Mouse (Mus musculus) kidney, postnatal 0 days (tissue): ENCODE measurements around the gene Rnf135. TPM values are rescaled to one million over a fixed set of nuclear protein-coding genes. Genes with fewer than 3 reads are reported as not detected.

Source experiments
- ATAC-seq: fragments of 200-750 bp; cut with Nextera tagmentation; replicated peaks from 2 replicates; pipeline ENCODE4 v1.8.0; 2017; ENCODE audit warnings: low read depth, moderate number of reproducible peaks, moderate TSS enrichment, moderate library complexity; ENCODE audit not compliant: low FRiP score
- DNase-seq: peaks from one replicate; pipeline ENCODE4 v3.0.0-alpha.2; 2016; ENCODE audit warnings: low spot score
- H3K27ac ChIP-seq: fragments of 300-500 bp; sonication (generic); 2 replicates; pipeline ENCODE4 v1.5.1; 2014; ENCODE audit warnings: mild to moderate bottlenecking
- H3K27me3 ChIP-seq: fragments of 300-500 bp; sonication (generic); 2 replicates; pipeline ENCODE4 v1.6.1; 2014; ENCODE audit warnings: low read length, mixed read lengths; ENCODE audit not compliant: insufficient read depth
- H3K36me3 ChIP-seq: fragments of 300-500 bp; sonication (generic); 2 replicates; pipeline ENCODE4 v1.6.1; 2014; ENCODE audit warnings: low read length, mixed read lengths; ENCODE audit not compliant: insufficient read depth
- H3K4me1 ChIP-seq: fragments of 300-500 bp; sonication (generic); replicated peaks from 2 replicates; pipeline ENCODE4 v1.6.1; 2014; ENCODE audit warnings: antibody characterized with exemption, low read length, mixed read lengths; ENCODE audit not compliant: insufficient read depth
- H3K4me2 ChIP-seq: fragments of 300-500 bp; sonication (generic); 2 replicates; pipeline ENCODE4 v1.6.1; 2014; ENCODE audit warnings: mild to moderate bottlenecking, low read length, moderate library complexity, mixed read lengths
- H3K4me3 ChIP-seq: fragments of 300-500 bp; sonication (generic); replicated peaks from 2 replicates; pipeline ENCODE4 v1.5.1; 2014; ENCODE audit warnings: low read depth, low read length
- H3K9ac ChIP-seq: fragments of 300-500 bp; sonication (generic); 2 replicates; pipeline ENCODE4 v1.6.1; 2014; ENCODE audit warnings: low read depth, low read length
- H3K9me3 ChIP-seq: fragments of 300-500 bp; sonication (generic); replicated peaks from 2 replicates; pipeline ENCODE4 v1.6.1; 2016; ENCODE audit warnings: low read length, inconsistent platforms, mixed read lengths
- CTCF ChIP-seq: IDR thresholded peaks from 2 replicates; pipeline ENCODE4 v1.5.1; 2016; ENCODE audit warnings: antibody characterized with exemption, low read depth, mild to moderate bottlenecking, moderate library complexity
- WGBS: fragments of 180-500 bp; shearing (Covaris S2); extraction: QIAGEN DNeasy Blood & Tissue Kit; methylation state at CpG from one replicate; pipeline ENCODE4 v1.1.7; 2014; 5-methylcytosine and 5-hydroxymethylcytosine counted together
- polyA plus RNA-seq: library from polyadenylated mRNA; unstranded; fragments of >200 nt; fragmentation: Nextera tagmentation; extraction: Ambion mirVana; gene quantifications from 2 replicates; pipeline ENCODE4 v1.2.1, GENCODE M21; 2015

The Rnf135 gene
- polyA plus RNA-seq, 1 experiment from 2014 or later = 12.9 TPM

DNA sequence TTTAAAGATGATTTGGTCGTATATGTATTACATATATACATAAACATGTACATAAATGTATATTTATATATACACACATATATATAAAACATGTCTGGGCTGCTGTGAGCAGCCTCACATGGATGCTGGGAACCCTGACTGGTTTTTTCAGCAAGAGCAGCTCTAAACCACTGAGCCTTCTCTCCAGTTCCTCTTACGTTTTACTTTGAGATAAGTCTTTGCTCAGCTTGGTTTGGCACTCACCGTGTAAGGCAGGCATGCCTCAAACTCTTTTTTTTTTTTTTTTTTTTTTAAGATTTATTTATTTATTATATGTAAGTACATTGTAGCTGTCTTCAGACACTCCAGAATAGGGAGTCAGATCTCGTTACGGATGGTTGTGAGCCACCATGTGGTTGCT is 33.1 kb upstream of the Rnf135 start:
- TF ChIP-seq CTCF = no peak

DNA sequence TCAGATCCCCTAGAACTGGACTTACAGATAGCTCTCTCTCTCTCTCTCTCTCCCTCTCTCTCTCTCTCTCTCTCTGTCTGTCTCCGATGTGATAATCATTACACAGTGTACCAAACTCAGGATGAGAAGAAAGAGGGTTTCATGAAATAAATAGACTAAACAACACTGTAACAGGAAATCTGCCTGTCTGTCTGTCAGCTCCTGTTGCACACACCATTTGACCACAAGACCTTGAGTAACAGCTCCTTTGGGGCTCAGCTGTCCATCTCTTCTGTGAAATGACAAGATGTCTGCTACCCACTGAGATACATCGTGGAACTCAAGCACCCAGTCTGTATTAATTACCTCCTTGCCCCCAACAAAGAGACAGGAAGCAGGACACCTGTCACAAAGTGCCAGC is 32.1 kb upstream of the Rnf135 start:
- no peaks in the 10 kb centered on the region for H3K36me3 ChIP-seq
- H3K4me2 ChIP-seq = no peak overlapping the region
- DNase-seq (no peak), ATAC-seq (no peak)
- no peak overlapping the region for H3K4me3 ChIP-seq
- no peak for TF ChIP-seq CTCF
- H3K9ac ChIP-seq = no peak overlapping the region
- H3K27me3 ChIP-seq = no peaks in the 10 kb centered on the region
- WGBS = 63% methylated on average over 2 of the region's 2 CpGs
- no peak overlapping the region for H3K27ac ChIP-seq
- 0 out of 2 replicates have a peak, but pooled peaks cover 12% of the 10 kb centered on the region for H3K4me1 ChIP-seq
- H3K9me3 ChIP-seq = no peaks in the 10 kb centered on the region

More for the DNA sequence above, 33.1 kb upstream of the Rnf135 start:
- Histone ChIP-seq H3K4me1 (0 out of 2 replicates have a peak, but pooled peaks cover 12% of the 10 kb centered on the region), H3K4me2 (no peak overlapping the region), H3K9ac (no peak overlapping the region), H3K4me3 (no peak overlapping the region), H3K36me3 (no peaks in the 10 kb centered on the region), H3K27ac (no peak overlapping the region), H3K9me3 (no peaks in the 10 kb centered on the region), H3K27me3 (no peaks in the 10 kb centered on the region)
- DNase-seq (no peak), ATAC-seq (no peak)
- WGBS = 72% methylated on average over 5 of the region's 5 CpGs

DNA sequence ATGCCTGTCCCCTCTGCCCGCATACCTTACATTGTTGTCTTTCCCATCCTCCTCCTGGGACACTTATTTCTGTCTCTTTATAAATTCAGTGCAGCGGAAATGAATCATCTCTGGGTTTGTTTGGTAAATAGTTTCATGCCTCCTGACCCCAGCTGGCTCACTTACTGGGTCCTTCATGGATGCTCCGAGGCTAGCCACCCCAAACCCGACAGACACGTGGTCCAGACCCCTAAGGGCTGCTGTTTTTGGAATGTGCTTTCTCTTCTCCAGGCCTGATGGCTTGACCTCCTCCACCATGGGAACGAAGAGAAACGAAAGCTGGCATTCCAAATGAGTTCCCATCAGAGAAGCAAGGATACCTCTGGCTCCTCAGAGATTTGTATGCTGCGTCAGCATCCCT is 31.3 kb upstream of the Rnf135 start:
- H3K27me3 ChIP-seq = no peaks in the 10 kb centered on the region
- 0 out of 2 replicates have a peak, but pooled peaks cover 12% of the 10 kb centered on the region for H3K4me1 ChIP-seq
- no peak overlapping the region for H3K9ac ChIP-seq
- no peaks in the 10 kb centered on the region for H3K36me3 ChIP-seq
- no peak for TF ChIP-seq CTCF
- H3K4me3 ChIP-seq = no peak overlapping the region
- H3K9me3 ChIP-seq = no peaks in the 10 kb centered on the region
- H3K27ac ChIP-seq = no peak overlapping the region
- H3K4me2 ChIP-seq = no peak overlapping the region
- WGBS = 76% methylated on average over 8 of the region's 8 CpGs
- DNase-seq (no peak), ATAC-seq (no peak)

DNA sequence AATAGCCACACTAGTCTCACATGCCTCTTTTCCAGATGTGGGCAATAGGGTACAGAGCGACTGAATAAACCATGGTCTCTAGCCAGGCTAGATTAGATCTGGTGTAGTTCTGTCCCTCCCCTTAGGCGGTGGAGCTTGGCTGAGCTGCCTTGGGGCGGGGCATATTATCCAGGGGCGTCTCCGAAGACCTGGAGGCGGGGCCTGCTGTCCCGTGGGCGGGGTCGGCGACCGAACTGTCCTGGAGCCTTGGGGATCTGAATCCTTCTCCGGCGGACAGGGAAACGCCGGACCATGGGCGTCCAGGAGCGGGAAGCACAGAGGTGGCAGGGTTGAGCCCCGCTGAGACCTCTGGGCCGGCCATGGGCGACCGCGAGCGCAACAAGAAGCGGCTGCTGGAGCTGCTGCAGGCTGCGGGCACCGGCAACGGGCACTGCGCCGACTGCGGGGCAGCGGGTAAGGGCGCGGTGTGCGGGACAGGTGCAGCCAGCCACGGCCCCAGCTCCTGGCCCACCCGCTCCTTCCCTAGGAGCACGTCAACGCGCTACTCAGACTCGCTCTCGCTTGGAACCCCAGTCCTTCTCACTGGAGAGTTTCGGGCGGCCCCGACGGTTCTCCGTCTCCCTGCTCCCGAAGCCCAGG is 29.7 kb upstream of the Rnf135 start, which contains the start of gene Adap2:
Gene Adap2, plus strand, starts transcription at position 249 of the 639 bp plus-strand sequence.
- Histone ChIP-seq H3K4me3 (peak within 1 kb of the TSS; percentile 54), H3K9me3 (no peaks in the 10 kb centered on the region), H3K36me3 (no peaks in the 10 kb centered on the region), H3K9ac (peak within 1 kb of the TSS; percentile 51), H3K4me1 (0 out of 2 replicates have a peak, but pooled peaks cover 12% of the 10 kb centered on the region), H3K27ac (no peak within 1 kb of the TSS), H3K4me2 (peak within 1 kb of the TSS; percentile 67), H3K27me3 (no peaks in the 10 kb centered on the region)
- no peak for TF ChIP-seq CTCF
- peak; percentile 91 for ATAC-seq
- peak; percentile 92 for DNase-seq
- WGBS = 1% methylated on average over 43 of the region's 47 CpGs

GRCm38 (mm10) chr11:80154501-80154900 is 29.1 kb upstream of the Rnf135 start:
- no peak for TF ChIP-seq CTCF
- Histone ChIP-seq H3K27ac (no peak overlapping the region), H3K27me3 (no peaks in the 10 kb centered on the region), H3K9ac (peak overlapping the region; percentile 51), H3K4me2 (peak overlapping the region; percentile 67), H3K36me3 (no peaks in the 10 kb centered on the region), H3K4me1 (0 out of 2 replicates have a peak, but pooled peaks cover 12% of the 10 kb centered on the region), H3K4me3 (peak overlapping the region; percentile 54), H3K9me3 (no peaks in the 10 kb centered on the region)
- DNase-seq (no peak), ATAC-seq (peak; percentile 47)
- 28% methylated on average over 25 of the region's 25 CpGs for WGBS

DNA sequence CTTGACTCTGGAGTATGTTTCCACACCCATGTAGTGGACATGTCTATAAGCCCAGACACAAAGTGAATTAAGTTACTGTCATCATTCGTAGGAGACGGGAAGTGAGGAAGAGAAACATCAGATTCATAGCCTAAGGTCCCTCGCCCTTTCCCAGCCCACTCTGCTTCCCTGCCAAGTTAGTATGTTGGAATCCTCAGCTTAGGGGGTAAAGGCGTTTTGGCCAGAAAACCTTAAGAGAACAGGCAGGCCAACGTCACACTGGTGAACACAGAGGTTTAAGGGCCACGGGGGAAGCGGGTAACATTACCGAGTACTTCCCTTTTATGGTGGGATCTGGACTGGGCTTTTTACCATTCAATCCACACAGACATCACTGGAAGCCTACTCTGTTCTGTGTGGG is 28.1 kb upstream of the Rnf135 start:
- Histone ChIP-seq H3K4me3 (no peak overlapping the region), H3K9ac (no peak overlapping the region), H3K36me3 (no peaks in the 10 kb centered on the region), H3K9me3 (no peaks in the 10 kb centered on the region), H3K27ac (no peak overlapping the region), H3K4me2 (no peak overlapping the region), H3K27me3 (no peaks in the 10 kb centered on the region), H3K4me1 (0 out of 2 replicates have a peak, but pooled peaks cover 12% of the 10 kb centered on the region)
- DNase-seq (no peak), ATAC-seq (no peak)
- no peak for TF ChIP-seq CTCF
- 86% methylated on average over 8 of the region's 8 CpGs for WGBS

- Histone ChIP-seq H3K27ac (no peak overlapping the region), H3K9me3 (no peaks in the 10 kb centered on the region), H3K4me1 (0 out of 2 replicates have a peak, but pooled peaks cover 12% of the 10 kb centered on the region), H3K9ac (no peak overlapping the region), H3K4me3 (no peak overlapping the region), H3K4me2 (no peak overlapping the region), H3K36me3 (no peaks in the 10 kb centered on the region), H3K27me3 (no peaks in the 10 kb centered on the region)
- ATAC-seq (no peak), DNase-seq (no peak)
- WGBS = 78% methylated on average over 4 of the region's 4 CpGs
- no peak for TF ChIP-seq CTCF
Observed at GRCm38 (mm10) chr11:80155961-80156360, 27.7 kb upstream of the Rnf135 start.
